Mouse (Mus musculus): Measurements from ENCODE around the gene Tekt1.
"Not testable (repeated sequence)": the region's sequence is repeated elsewhere in the genome, so short reads cannot be mapped to it uniquely, and the experiment has no call there.

Gene Tekt1

GRCm38 (mm10) chr11:72389407-72390142, 27.3 kb upstream of the Tekt1 start:
- DNase-seq, result peak in 1 of 2 experiments; percentile 11

- DNase-seq, result no peak
Observed at GRCm38 (mm10) chr11:72388113-72388529, 25.9 kb upstream of the Tekt1 start.

GRCm38 (mm10) chr11:72379351-72379750, 17.1 kb upstream of the Tekt1 start:
- DNase-seq, result no peak

- DNase-seq, result no peak
Observed at GRCm38 (mm10) chr11:72378222-72378621, 16.0 kb upstream of the Tekt1 start.

GRCm38 (mm10) chr11:72376562-72376961, 14.3 kb upstream of the Tekt1 start:
- no peak for DNase-seq

- DNase-seq, result no peak
Observed at GRCm38 (mm10) chr11:72369904-72370672, 7.8 kb upstream of the Tekt1 start.

- DNase-seq, result no peak
Observed at GRCm38 (mm10) chr11:72367934-72368674, 5.9 kb upstream of the Tekt1 start.

GRCm38 (mm10) chr11:72366126-72366525, 3.9 kb upstream of the Tekt1 start:
- DNase-seq, result no peak

- DNase-seq, result no peak
Observed at GRCm38 (mm10) chr11:72364526-72364925, 2.3 kb upstream of the Tekt1 start.

GRCm38 (mm10) chr11:72363523-72364240, 1.4 kb upstream of the Tekt1 start:
- DNase-seq, result no peak

- DNase-seq, result peak; percentile 50 to 71
Observed at GRCm38 (mm10) chr11:72361385-72362346, 576 bp downstream of the Tekt1 start.

- peak; percentile 63 to 78 for DNase-seq
Observed at GRCm38 (mm10) chr11:72354971-72355728, 7.1 kb downstream of the Tekt1 start.

- no peak for DNase-seq
Observed at GRCm38 (mm10) chr11:72353186-72353585, 9.1 kb downstream of the Tekt1 start.

GRCm38 (mm10) chr11:72352272-72352671, 10.0 kb downstream of the Tekt1 start:
- DNase-seq, result no peak

- no peak for DNase-seq
Observed at GRCm38 (mm10) chr11:72349652-72350051, 12.6 kb downstream of the Tekt1 start.

- DNase-seq, result peak; percentile 62 to 70
Observed at GRCm38 (mm10) chr11:72349016-72349415, 13.2 kb downstream of the Tekt1 start.

GRCm38 (mm10) chr11:72348563-72348962, 13.7 kb downstream of the Tekt1 start:
- no peak for DNase-seq

GRCm38 (mm10) chr11:72344486-72344885, 17.8 kb downstream of the Tekt1 start:
- no peak for DNase-seq

- DNase-seq, result peak in 1 of 2 experiments; percentile 63
Observed at GRCm38 (mm10) chr11:72343904-72344303, 18.3 kb downstream of the Tekt1 start.

GRCm38 (mm10) chr11:72343238-72343625, 19.0 kb downstream of the Tekt1 start:
- not testable (repeated sequence) for DNase-seq
